Mouse (Mus musculus): Measurements from ENCODE around the gene C1qtnf1.

DNA sequence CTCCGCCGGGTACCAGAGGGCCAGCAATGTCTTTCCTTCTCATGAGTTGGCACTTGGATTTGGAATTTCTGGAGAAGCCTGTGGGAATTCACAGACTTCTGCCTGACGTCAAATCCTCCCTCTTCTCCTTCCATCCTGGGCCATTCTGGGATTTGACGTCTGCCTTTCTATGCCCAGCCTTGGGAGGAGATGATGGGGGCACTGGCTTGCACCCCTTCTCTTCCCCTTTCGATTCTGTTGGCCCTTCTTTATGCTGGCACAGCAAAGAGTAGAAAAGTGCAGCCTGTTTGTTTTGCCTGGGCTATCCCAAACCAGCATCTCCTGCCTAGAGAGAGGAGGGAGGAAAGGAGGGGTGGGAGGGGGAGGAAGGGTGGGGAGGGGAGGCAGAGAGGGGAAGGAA is 1.2 kb upstream of the C1qtnf1 start:
- TF ChIP-seq POLR2A (IDR thresholded peaks at IDR 0.05; ENCODE audit: low read depth, low read length) (no peak), CTCF (conservative IDR thresholded peaks at IDR 0.05; ENCODE audit: insufficient read depth, insufficient read length, low read depth, low read length) (no peak)
